Mouse (Mus musculus) heart, embryonic 14.5 days (tissue): Measurements from ENCODE around the gene Necab2. TPM values are rescaled to one million over a fixed set of nuclear protein-coding genes. Genes with fewer than 3 reads are reported as not detected.

Experiments
- ATAC-seq: fragments of 200-750 bp; cut with Nextera tagmentation; 2 replicates; pipeline ENCODE4 v1.8.0; 2017; ENCODE audit warnings: low read depth, moderate TSS enrichment; ENCODE audit not compliant: insufficient number of reproducible peaks, insufficient read depth, low FRiP score
- H3K27ac ChIP-seq, 2 experiments: fragments of 200-500 bp in 1 of 2; fragments of 300-500 bp in 1 of 2; sonication (generic) in 1 of 2; replicated peaks in 1 of 2; 2 replicates each; pipeline ENCODE4 v1.5.1; 2012 to 2014; ENCODE audit warnings: low read depth in 2 of 2, low read length in 2 of 2, control low read depth in 1 of 2, mild to moderate bottlenecking in 1 of 2, mixed read lengths in 1 of 2; ENCODE audit not compliant: control insufficient read depth in 1 of 2, insufficient read depth in 1 of 2
- H3K27me3 ChIP-seq: fragments of 300-500 bp; sonication (generic); 2 replicates; pipeline ENCODE4 v1.6.1; 2014; ENCODE audit warnings: mild to moderate bottlenecking, low read length, control low read depth; ENCODE audit not compliant: control insufficient read depth, insufficient read depth
- H3K36me3 ChIP-seq: fragments of 300-500 bp; sonication (generic); 2 replicates; pipeline ENCODE4 v1.6.1; 2014; ENCODE audit warnings: mild to moderate bottlenecking, control low read depth, low read length, mixed read lengths; ENCODE audit not compliant: control insufficient read depth, insufficient read depth
- H3K4me1 ChIP-seq, 2 experiments: fragments of 200-500 bp in 1 of 2; fragments of 300-500 bp in 1 of 2; sonication (generic) in 1 of 2; 2 replicates each; pipeline ENCODE4 v1.6.1; 2012 to 2014; ENCODE audit warnings: low read length in 2 of 2, control low read depth in 1 of 2, mixed read lengths in 1 of 2; ENCODE audit not compliant: control insufficient read depth in 2 of 2, insufficient read depth in 2 of 2
- H3K4me2 ChIP-seq: fragments of 300-500 bp; sonication (generic); 2 replicates; pipeline ENCODE4 v1.6.1; 2014; ENCODE audit warnings: mild to moderate bottlenecking, low read length
- H3K4me3 ChIP-seq, 2 experiments: fragments of 200-500 bp in 1 of 2; fragments of 300-500 bp in 1 of 2; sonication (generic) in 1 of 2; 2 replicates each; pipeline ENCODE4 v1.5.1; 2012 to 2014; ENCODE audit warnings: low read length in 2 of 2, mild to moderate bottlenecking in 2 of 2, control low read depth in 1 of 2, low read depth in 1 of 2, moderate library complexity in 1 of 2; ENCODE audit not compliant: control insufficient read depth in 1 of 2, insufficient read depth in 1 of 2
- H3K9ac ChIP-seq: fragments of 300-500 bp; sonication (generic); 2 replicates; pipeline ENCODE4 v1.6.1; 2014; ENCODE audit warnings: mild to moderate bottlenecking, low read length
- H3K9me3 ChIP-seq: fragments of 300-500 bp; sonication (generic); 2 replicates; pipeline ENCODE4 v1.6.1; 2016; ENCODE audit warnings: low read length, control low read depth; ENCODE audit not compliant: control insufficient read depth
- WGBS: fragments of 180-500 bp; shearing (Covaris S2); extraction: QIAGEN DNeasy Blood & Tissue Kit; methylation state at CpG from one replicate; pipeline ENCODE4 v1.1.7; 2014; 5-methylcytosine and 5-hydroxymethylcytosine counted together
- polyA plus RNA-seq: library from polyadenylated mRNA; unstranded; fragments of >200 nt; fragmentation: Nextera tagmentation; extraction: Ambion mirVana; gene quantifications from 2 replicates; pipeline ENCODE4 v1.2.1, GENCODE M21; 2014

Gene Necab2
- polyA plus RNA-seq, 1 experiment from 2014 or later = 0.27 TPM

DNA sequence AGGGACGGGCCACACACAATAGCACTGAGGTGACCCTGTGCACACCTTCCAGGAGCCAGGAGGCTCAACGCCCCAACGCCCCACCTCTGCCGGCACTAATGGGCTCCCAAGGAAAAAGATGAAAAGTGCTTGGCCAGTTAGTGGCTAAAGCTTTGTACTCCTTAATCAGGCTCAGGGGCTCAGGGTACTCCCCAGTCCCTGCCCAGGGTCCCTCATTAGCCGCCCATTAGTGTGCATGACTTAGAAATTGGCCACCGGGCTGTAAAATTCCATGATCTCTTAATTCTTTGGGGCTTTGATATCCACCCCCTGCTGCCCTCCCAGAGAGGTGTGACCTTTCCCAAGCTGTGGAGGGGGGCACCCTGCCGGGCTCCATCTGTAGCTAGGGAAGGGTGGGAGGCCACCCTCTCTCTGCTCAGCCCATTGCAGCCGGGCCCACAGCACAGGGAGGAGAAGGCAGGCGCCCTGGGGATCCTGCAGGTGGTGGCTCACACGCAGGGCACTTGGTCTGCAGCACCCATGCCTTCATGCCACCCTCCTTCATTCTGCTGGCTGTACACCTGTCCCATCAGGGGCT lies 56.8 kb downstream of the Necab2 start:
- H3K27ac ChIP-seq = no peak overlapping the region
- no peak overlapping the region for H3K4me2 ChIP-seq
- H3K36me3 ChIP-seq = peaks cover 20% of the 10 kb centered on the region
- H3K4me3 ChIP-seq = no peak overlapping the region
- no peak overlapping the region for H3K9ac ChIP-seq
- H3K4me1 ChIP-seq = peaks cover 9 to 11% of the 10 kb centered on the region in 2 experiments; a peak in 3 of 4 replicates
- 53% methylated on average over 10 of the region's 10 CpGs for WGBS
- H3K9me3 ChIP-seq = no peaks in the 10 kb centered on the region
- no peak for ATAC-seq
- H3K27me3 ChIP-seq = peaks cover 3% of the 10 kb centered on the region; the same call in 1 of the 2 replicates

DNA sequence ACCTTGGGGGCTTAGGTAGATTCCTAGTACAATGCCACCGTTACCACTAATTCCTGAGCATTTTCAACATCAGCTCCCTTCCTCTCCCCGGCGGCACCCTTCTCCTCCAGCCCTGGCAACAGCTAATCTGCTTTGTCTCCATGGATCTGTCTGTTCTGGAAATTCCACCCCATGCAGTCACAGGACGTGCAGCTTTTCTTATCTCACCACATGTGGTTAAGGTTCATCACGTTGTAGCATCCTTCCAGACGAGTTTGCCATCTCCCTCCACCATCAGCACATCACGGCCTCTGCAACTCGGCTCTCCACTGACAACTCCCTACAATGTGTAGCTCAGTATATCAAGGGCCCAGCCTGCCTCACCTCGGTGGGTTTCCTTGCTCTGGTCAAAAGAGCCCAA lies 59.0 kb downstream of the Necab2 start:
- H3K36me3 ChIP-seq = peaks cover 42% of the 10 kb centered on the region
- no peak overlapping the region for H3K9ac ChIP-seq
- WGBS = 27% methylated on average over 9 of the region's 9 CpGs
- ATAC-seq = no peak
- H3K4me1 ChIP-seq = peaks cover 9 to 11% of the 10 kb centered on the region in 2 experiments; a peak in 3 of 4 replicates
- no peak overlapping the region for H3K4me3 ChIP-seq
- peaks cover 3% of the 10 kb centered on the region; the same call in 1 of the 2 replicates for H3K27me3 ChIP-seq
- H3K4me2 ChIP-seq = no peak overlapping the region
- no peaks in the 10 kb centered on the region for H3K9me3 ChIP-seq
- no peak overlapping the region for H3K27ac ChIP-seq

DNA sequence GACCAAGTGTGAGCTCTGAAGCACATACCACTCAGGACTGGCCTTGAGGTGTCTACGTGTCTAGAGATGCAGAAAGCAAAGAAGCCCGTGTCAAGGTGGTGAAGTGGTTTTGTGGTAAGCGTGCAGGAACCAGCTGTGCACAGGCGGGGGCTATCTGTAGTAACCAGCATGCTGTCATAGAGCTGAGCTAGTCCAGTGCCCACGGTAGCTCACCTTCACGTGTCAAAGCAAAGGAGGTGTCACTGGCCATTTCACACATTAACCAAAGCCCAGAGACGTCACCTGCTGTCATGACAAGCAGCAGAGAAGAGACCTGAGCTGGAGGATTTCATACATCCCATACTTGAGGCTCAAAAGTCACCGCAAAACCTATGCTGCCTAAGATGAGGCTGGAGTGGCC lies 59.6 kb downstream of the Necab2 start:
- Histone ChIP-seq H3K27ac (no peak overlapping the region), H3K9ac (no peak overlapping the region), H3K9me3 (no peaks in the 10 kb centered on the region), H3K4me1 (peaks cover 9 to 11% of the 10 kb centered on the region in 2 experiments; a peak in 3 of 4 replicates), H3K36me3 (peaks cover 47% of the 10 kb centered on the region), H3K4me2 (no peak overlapping the region), H3K4me3 (no peak overlapping the region), H3K27me3 (peaks cover 3% of the 10 kb centered on the region; the same call in 1 of the 2 replicates)
- no peak for ATAC-seq
- 65% methylated on average over 8 of the region's 8 CpGs for WGBS

DNA sequence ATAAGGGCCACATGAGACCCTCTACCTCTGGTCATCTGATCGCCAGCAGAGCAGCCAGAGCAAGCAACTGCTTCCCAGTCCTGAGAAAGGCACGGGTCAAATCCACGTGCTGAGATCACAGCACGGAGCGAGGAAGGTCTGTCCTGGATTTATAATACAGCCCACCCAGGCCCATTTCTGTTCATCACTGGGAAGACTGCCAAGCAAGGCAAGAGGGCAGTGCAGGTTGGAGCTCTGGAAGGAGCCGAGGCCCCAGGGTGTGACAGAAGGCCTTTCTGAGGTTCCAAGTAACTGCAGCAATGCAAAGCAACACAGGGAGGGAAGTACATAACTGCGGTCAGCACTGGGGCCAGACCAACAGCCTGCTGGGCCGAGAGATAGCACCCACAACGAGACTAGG lies 64.0 kb downstream of the Necab2 start:
- H3K27ac ChIP-seq = no peak overlapping the region
- H3K4me1 ChIP-seq = peaks cover 0 to 4% of the 10 kb centered on the region in 2 experiments; a peak in 2 of 4 replicates
- no peak for ATAC-seq
- H3K4me3 ChIP-seq = no peak overlapping the region
- 79% methylated on average over 9 of the region's 9 CpGs for WGBS
- no peak overlapping the region for H3K4me2 ChIP-seq
- no peak overlapping the region for H3K9ac ChIP-seq
- no peaks in the 10 kb centered on the region for H3K9me3 ChIP-seq
- no peaks in the 10 kb centered on the region for H3K27me3 ChIP-seq
- peaks cover 90% of the 10 kb centered on the region for H3K36me3 ChIP-seq

DNA sequence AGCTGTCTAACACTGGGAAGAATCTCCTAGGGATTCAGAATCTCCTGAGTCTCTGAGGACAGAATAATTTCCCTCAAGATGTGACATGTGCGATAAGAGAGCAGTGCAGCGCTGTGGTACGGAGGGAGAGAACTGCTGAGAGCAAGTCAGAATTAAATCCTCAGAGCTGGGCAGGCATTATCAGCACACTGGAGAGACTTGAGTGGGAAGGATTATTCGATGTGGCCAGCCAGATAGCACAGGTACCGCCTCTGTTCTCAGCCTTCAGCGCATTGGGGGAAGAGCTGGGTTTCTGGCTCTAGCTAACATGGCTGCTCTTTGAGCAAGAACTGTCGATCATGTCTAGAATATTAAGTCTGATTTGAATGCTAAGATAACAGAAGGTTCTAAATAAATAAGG lies 65.2 kb downstream of the Necab2 start:
- peaks cover 97% of the 10 kb centered on the region for H3K36me3 ChIP-seq
- 61% methylated on average over 7 of the region's 7 CpGs for WGBS
- no peak for ATAC-seq

DNA sequence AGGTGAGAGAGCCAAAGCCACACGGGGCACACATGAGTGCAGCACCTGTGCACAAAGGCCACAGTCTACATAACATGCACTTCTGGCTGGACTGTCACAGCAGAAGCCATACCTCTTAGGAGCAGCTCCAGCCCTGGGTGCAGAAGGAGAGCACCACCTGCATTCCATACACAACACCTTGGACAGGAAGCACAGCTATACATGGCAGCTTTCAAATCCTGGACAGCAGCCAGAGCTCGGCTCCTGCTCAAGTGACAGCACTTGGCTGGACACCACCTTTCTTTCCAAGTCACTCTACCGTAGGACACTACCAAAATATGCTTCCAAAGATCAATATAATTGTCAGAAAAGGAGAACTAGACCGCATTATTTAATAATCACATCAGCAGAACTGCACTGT lies 66.9 kb downstream of the Necab2 start:
- Histone ChIP-seq H3K9ac (no peak overlapping the region), H3K4me3 (no peak overlapping the region), H3K27me3 (no peaks in the 10 kb centered on the region), H3K27ac (no peak overlapping the region), H3K4me1 (no peaks in the 10 kb centered on the region), H3K4me2 (no peak overlapping the region), H3K9me3 (no peaks in the 10 kb centered on the region), H3K36me3 (peaks cover 99% of the 10 kb centered on the region)
- ATAC-seq = 0 out of 2 replicates have a peak, but pooled peaks have one; percentile 14
- 66% methylated on average over 4 of the region's 4 CpGs for WGBS

More for the DNA sequence above, 65.2 kb downstream of the Necab2 start:
- Histone ChIP-seq H3K4me1 (no peaks in the 10 kb centered on the region), H3K4me3 (no peak overlapping the region), H3K4me2 (no peak overlapping the region), H3K27ac (no peak overlapping the region), H3K27me3 (no peaks in the 10 kb centered on the region), H3K9ac (no peak overlapping the region), H3K9me3 (no peaks in the 10 kb centered on the region)

DNA sequence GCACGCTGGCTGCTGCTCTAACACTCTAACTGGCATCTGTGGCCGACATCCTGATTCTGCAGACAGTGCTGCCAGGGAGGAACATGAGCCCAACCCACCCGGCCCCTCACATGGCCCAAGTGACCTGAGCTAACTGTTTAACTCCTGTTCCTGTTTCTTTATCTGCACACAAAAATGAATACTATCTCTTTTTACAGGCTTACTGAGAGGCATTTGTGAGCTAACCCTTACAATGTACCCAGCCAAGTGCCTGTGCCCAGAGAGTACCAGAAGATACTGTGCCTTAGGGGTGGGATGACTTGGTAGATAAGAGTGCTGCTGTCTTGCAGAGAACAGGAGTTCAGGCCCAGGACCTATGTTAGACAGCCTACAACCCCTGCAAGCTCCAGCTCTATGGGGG lies 68.4 kb downstream of the Necab2 start:
- WGBS = 80% methylated on average over 3 of the region's 3 CpGs

DNA sequence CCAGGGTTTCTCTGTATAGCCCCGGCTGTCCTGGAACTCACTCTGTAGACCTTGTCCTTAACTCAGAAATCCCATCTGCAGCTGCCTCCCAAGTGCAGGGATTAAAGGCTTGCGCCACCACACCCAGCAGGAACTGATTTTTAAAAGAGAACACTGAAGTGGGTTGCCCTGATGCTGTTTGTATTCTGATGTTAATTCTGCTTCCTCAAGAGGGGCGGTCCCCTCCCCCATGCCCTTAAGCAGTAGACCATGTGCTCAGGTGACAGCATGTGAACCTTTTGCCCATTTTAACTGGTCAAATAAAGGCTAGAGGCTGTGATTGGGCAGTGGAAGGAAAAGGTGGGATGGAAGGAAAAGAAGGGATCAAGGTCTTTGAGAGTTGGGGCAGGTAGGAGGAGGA lies 69.2 kb downstream of the Necab2 start:
- Histone ChIP-seq H3K9me3 (no peaks in the 10 kb centered on the region), H3K4me2 (no peak overlapping the region), H3K27me3 (no peaks in the 10 kb centered on the region), H3K9ac (no peak overlapping the region), H3K4me3 (no peak overlapping the region), H3K4me1 (no peaks in the 10 kb centered on the region), H3K27ac (no peak overlapping the region), H3K36me3 (peaks cover 99% of the 10 kb centered on the region)
- WGBS = 79% methylated on average over 3 of the region's 3 CpGs
- no peak for ATAC-seq

More for the DNA sequence above, 68.4 kb downstream of the Necab2 start:
- H3K4me2 ChIP-seq = no peak overlapping the region
- no peak overlapping the region for H3K9ac ChIP-seq
- H3K27ac ChIP-seq = no peak overlapping the region
- H3K36me3 ChIP-seq = peaks cover 99% of the 10 kb centered on the region
- no peaks in the 10 kb centered on the region for H3K9me3 ChIP-seq
- no peaks in the 10 kb centered on the region for H3K4me1 ChIP-seq
- no peak for ATAC-seq
- H3K27me3 ChIP-seq = no peaks in the 10 kb centered on the region
- H3K4me3 ChIP-seq = no peak overlapping the region
